Mouse (Mus musculus) mouse trophoblast stem cell (cell line): ENCODE results near the gene Adk.

Experiments used
- in situ Hi-C, 2 experiments: fragments of 300-500 bp; cut with MseI, MboI; formaldehyde crosslinking; loops; 2 replicates in 1 of 2; 3 replicates in 1 of 2; pipeline ENCODE4 v1.15.1; 2025

The Adk gene

GRCm38 (mm10) chr14:21101562-21101961 lies 49.2 kb downstream of the Adk start:
- in situ Hi-C loops, result no loop called here

GRCm38 (mm10) chr14:21102666-21103203 lies 50.4 kb downstream of the Adk start:
- in situ Hi-C loops, result no loop called here

- in situ Hi-C loops, result no loop called here
These were observed 52.7 kb downstream of the Adk start for GRCm38 (mm10) chr14:21105049-21105448.

DNA sequence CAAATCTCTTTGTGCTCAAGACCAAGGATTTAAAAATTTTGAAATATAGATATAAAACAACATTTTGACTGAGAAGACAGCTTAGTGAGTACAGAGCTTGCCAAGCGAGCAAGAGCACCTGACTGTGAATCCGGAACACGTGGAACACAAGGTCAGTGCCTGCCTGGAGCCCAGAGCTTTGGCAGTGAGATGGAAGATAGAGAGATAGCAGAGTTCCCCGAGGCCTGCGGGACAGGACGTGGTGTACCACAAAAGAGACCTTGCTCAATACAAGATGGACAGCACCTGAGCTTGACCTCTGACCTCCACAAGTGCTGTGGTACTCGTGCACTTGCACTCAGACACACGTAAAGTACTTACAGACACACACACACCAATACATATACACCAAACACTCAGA lies 54.2 kb downstream of the Adk start:
- in situ Hi-C loops, result no loop called here

DNA sequence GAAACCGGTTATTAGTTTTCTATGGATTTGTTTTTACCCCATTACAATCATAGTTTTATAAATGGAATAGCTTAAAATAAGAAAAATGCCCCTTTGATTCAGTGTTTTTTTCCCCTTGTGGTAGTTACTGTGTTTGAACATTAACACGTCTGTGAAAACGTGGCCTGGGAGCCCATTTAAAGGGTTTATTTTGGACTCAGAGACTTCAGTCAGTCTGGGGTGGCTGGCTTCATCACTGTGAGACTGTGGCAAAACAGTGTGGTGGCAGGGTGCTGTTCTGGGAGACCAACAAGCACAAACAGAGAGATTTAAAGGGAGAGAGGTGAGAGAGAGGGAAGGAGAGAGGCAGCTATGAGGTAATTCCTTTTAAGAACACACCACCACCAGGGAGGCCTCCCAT lies 55.2 kb downstream of the Adk start:
- in situ Hi-C loops, result no loop called here

GRCm38 (mm10) chr14:21110492-21110891 lies 58.1 kb downstream of the Adk start:
- in situ Hi-C loops, result no loop called here

DNA sequence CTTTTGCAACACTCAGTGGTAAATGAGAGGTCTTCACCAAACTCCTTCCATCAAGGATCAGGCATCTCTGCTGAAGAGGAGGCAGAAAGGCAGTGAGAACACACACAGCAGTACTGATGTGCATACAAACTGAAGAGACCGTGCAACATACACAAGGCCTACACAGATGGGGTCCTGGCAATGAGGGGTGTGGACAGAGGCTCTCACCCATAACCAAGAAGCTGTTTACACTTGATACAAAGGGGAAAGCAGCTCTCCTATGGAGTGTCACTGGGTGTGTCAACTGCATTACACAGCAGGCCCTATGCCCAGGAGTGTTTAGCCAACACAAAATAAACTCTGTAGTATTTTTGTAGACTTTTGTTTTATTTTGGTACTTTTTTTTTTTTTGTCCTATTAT lies 59.1 kb downstream of the Adk start:
- in situ Hi-C loops, result no loop called here

GRCm38 (mm10) chr14:21112174-21112573 lies 59.8 kb downstream of the Adk start:
- in situ Hi-C loops, result no loop called here

- in situ Hi-C loops, result no loop called here
These were observed 60.4 kb downstream of the Adk start for GRCm38 (mm10) chr14:21112742-21113141.

DNA sequence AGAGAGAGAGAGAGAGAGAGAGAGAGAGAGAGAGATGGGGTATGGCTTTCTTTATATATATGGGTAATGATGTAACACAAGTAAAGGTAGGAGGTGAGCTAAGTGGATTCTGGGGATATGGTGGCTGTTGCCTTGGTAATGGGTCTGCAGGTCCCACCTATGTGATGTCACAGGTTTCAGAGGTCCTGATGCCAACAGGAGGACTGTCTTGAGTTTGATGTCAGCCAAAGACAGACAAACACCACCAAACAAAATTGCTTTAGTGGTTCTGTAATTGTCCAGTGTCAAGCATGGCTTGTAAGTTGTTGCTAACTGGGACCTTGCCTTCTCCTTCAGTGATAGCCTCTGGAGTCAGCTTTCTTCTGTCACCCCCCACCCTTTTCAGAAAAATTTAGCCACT lies 62.0 kb downstream of the Adk start:
- in situ Hi-C loops, result no loop called here

GRCm38 (mm10) chr14:21115318-21115717 lies 62.9 kb downstream of the Adk start:
- in situ Hi-C loops, result no loop called here

GRCm38 (mm10) chr14:21115888-21116460 lies 63.6 kb downstream of the Adk start:
- in situ Hi-C loops, result no loop called here

DNA sequence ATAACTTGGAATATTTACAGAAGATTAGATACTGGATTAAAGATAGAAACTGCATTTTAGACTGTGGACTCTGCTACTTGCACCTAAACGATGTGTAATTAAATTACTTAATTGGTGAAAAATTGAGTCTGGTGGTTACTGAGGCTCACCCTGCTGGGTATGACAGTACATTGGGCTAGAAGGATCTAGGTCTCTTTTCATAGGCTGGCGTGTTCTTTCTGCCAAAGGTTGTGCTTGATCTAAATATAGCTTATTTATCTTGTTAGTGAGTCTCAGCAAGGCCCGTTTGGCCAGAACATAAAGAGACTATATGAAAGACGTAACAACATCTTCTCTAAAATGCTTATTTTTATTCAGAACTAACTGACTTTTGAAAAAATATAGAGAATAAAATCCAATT lies 65.7 kb downstream of the Adk start:
- in situ Hi-C loops, result no loop called here

DNA sequence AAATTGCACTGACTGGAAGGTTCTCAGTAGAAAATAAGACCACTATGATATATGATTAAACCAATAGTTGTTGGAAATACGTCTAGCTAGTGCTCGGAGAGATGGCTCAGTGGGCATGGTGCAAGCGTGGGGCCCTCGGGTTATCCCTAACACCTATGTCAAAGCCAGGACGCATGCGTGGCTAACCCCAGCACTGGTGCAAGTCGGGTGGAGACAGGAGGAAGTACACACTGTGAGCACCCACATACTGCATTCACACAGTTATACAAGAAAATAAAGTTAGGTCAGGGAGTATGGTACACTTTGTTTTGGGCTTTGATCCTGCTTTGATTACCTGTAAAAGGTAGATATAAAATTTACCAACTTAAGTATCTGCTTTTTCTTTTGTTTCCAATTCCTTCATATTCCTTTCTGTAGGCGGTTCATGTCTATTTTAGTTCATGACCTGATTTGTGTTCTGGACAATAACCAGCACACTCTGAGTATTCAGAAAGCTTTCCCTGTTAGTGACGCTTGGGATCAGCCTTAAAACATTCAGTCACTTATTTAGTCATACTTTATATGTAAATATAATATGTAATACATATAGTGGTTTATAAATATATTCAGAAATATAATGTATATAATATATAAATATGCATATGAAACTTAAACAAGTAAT lies 67.4 kb downstream of the Adk start:
- in situ Hi-C loops, result no loop called here

- in situ Hi-C loops, result no loop called here
These were observed 68.1 kb downstream of the Adk start for GRCm38 (mm10) chr14:21120473-21120872.

GRCm38 (mm10) chr14:21127215-21127614 lies 74.8 kb downstream of the Adk start:
- in situ Hi-C loops, result no loop called here

DNA sequence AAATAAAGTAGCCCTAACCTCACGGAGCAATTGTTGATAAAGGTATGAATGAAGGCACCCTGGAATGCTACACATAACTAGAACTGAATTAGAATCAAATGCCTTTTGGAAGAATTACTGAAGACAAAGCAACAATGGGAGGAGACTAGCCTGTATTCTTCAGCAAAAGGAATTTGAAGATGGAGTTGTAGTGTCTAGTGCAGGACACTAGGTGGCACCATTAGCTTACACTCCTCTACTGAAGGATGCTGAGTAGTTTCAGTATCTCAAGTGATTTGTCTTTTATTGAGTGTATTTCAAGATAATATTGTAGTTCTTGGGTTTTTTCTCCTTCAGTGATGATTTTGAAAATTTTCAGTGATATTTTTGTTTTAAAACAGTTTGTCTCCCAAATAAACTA lies 84.5 kb downstream of the Adk start:
- in situ Hi-C loops, result no loop called here

DNA sequence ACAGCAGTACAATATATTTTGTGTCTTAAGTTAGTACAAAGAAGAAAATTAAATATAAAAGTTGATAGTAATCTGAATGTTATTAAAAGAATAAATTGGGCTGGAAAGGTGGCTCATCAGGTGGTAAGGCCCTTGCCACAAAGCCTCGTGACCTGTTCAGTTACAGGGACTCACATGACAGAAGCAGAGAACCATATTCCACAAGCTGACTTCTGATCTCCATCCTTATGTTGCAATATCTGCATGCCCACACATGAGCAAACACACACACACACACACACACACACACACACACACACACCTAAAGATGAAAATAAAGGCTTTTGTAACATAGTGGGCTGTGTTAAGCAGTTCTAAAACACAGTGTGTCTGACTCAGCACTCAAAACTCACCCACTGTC lies 90.2 kb downstream of the Adk start:
- in situ Hi-C loops, result no loop called here

DNA sequence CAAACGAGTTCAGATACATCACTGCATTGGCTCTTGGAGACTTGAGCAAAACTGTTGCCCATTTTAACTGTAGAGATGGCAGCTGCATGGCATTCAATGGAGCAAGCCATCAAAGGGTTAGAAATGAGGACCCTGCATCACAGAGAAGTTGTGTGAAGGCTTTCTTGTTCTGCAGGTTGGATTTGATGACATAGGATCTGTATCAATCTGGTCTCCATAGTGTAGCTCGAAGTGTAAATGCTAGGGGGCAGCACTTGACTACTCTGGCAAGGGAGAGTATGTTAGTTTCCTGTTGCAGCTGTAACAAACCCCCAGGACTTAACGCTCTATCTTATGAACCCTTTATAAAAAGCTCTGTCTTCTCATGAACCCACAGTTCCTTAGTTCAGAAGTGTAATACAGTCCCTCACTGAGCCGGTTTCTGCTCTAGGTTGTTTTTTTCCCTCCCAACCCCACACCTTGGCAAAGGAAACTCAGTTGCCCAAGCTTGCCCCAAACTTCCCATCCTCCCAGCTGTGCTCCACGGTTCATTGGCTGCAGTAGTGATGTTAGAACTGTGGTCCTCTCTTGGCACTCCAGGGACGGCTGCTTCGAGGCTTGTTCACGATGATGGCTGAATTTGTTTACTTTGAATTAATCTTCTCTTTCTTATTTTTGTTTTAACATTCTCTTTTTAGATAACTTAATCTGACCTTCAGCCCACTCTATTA lies 91.2 kb downstream of the Adk start:
- in situ Hi-C loops, result no loop called here

DNA sequence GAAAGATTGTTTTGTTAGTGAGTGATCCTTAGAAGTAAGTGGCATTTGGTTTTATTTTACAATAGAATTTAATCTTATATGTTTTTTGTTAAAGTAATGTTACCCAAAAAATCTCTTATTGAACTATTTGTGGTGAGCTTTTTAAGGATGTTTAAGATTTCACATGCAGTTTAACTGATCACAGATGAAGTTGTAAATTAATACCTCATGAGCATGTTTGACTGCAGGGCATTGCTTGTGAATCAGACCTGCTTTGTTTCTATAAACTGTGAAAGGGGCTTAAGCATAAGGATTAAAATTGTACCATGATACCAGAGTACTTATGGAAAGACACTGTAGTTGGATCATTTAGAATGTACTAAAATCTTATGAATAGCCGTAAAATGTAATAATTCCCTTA lies 94.8 kb downstream of the Adk start:
- in situ Hi-C loops, result no loop called here

DNA sequence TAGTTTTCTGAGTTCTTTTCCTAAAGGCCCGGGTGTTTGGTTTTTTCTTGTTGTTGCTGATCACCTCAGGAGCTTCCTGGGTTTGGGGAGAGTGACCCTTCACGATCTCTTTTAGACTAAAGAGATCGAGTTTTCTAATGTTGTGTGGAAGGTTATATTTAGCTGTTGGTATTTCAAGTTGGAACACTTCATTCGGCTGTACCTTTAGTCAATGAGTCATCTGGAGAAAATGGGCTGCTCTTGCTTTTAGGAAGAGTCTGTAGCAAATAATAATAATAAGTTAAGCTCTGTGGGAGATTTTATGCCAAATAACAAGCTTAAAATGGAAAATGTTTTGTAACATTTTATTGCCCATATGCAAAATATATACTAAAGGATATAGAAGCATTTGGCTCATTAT lies 97.9 kb downstream of the Adk start:
- in situ Hi-C loops, result no loop called here

DNA sequence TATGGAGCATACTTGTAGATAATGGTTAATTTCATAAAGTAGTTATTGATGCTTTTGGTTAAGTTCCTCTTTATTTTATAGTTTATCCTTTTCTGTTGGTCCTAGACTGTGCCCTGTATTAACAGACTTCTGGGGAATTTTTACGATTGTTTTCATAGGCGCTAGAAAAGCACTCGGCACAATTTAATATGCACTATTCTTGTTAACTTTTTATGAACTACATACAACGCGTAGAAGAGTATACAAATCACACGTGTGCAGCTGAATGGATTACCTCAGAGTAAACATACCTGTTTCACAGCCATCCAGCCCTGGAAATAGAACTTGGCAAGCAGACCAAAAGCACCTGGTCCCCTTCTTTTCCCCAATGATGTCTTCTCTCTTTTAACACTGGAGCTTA lies 99.7 kb downstream of the Adk start:
- in situ Hi-C loops, result no loop called here

GRCm38 (mm10) chr14:21165706-21166105 lies 113.3 kb downstream of the Adk start:
- in situ Hi-C loops, result no loop called here
